Mouse (Mus musculus) bone marrow, adult 2 months (tissue): ENCODE data around the gene Bfsp2.

Experiments used
- CTCF ChIP-seq: fragments of 200-500 bp; IDR thresholded peaks from 2 replicates; pipeline ENCODE4 v1.5.1; 2011; ENCODE audit warnings: low read length, control low read depth; ENCODE audit not compliant: control insufficient read depth, insufficient read depth
- POLR2A ChIP-seq: fragments of 200-500 bp; IDR thresholded peaks from 2 replicates; pipeline ENCODE4 v1.6.1; 2011; ENCODE audit warnings: low read depth, mild to moderate bottlenecking, control low read depth, low read length, borderline replicate concordance; ENCODE audit not compliant: control insufficient read depth

DNA sequence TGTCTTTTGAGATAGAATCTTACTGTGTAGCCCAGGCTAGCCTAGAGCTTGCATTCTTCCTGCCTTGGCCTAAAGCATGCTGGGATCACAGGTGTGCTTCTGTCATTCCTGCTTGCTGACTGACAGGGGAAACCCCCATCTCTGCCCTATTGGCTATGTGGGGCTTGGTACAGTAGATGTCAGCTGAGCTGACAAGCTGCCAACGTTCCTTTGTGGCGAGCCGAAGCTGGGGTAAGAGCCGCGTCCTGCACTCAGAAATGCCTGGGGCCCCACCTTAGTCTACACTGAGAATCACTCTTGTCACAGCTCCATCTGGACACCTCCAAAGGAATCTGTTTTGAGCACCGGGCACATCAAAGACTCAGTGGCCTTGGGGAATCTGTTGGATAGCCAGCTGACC is 16.4 kb downstream of the Bfsp2 start:
- TF ChIP-seq CTCF (no peak), POLR2A (no peak)
